Mouse (Mus musculus) MEL (cell line): ENCODE results near the gene Slc2a9. TPM values are rescaled to one million over a fixed set of nuclear protein-coding genes. Genes with fewer than 3 reads are reported as not detected.

Source experiments
- DNase-seq: peaks from one replicate; pipeline ENCODE4 v3.0.0; 2011; ENCODE audit warnings: low read depth, low spot score
- H3K27ac ChIP-seq: 2 replicates; pipeline ENCODE4 v1.5.1; 2012; ENCODE audit warnings: low read depth, mild to moderate bottlenecking, control low read depth, low read length, moderate library complexity; ENCODE audit not compliant: control insufficient read depth
- H3K27me3 ChIP-seq, 2 experiments: fragments of 150-350 bp in 1 of 2; sonication (generic) in 1 of 2; 2 replicates each; pipeline ENCODE4 v1.6.1; 2012; ENCODE audit warnings: low read length in 2 of 2, mild to moderate bottlenecking in 2 of 2, improper control_type of control experiment in 1 of 2, moderate library complexity in 1 of 2; ENCODE audit not compliant: insufficient read depth in 2 of 2, control insufficient read depth in 1 of 2
- H3K36me3 ChIP-seq, 2 experiments: 2 replicates each; pipeline ENCODE4 v1.6.1; 2012 to 2014; ENCODE audit warnings: low read length in 2 of 2, improper control_type of control experiment in 1 of 2, inconsistent platforms in 1 of 2, mild to moderate bottlenecking in 1 of 2; ENCODE audit not compliant: insufficient read depth in 2 of 2, control insufficient read depth in 1 of 2
- H3K4me1 ChIP-seq, 2 experiments: fragments of 150-350 bp in 1 of 2; sonication (generic) in 1 of 2; 2 replicates each; pipeline ENCODE4 v1.6.1; 2012; ENCODE audit warnings: low read length in 2 of 2, improper control_type of control experiment in 1 of 2, mild to moderate bottlenecking in 1 of 2; ENCODE audit not compliant: insufficient read depth in 2 of 2, control insufficient read depth in 1 of 2
- H3K4me3 ChIP-seq, 2 experiments: fragments of 150-350 bp in 1 of 2; sonication (generic) in 1 of 2; 2 replicates each; pipeline ENCODE4 v1.5.1; 2012; ENCODE audit warnings: low read depth in 2 of 2, low read length in 2 of 2, mild to moderate bottlenecking in 2 of 2, moderate library complexity in 2 of 2, control low read depth in 1 of 2, improper control_type of control experiment in 1 of 2; ENCODE audit not compliant: control insufficient read depth in 1 of 2, insufficient read depth in 1 of 2
- H3K79me2 ChIP-seq: 2 replicates; pipeline ENCODE4 v1.6.1; 2012; ENCODE audit warnings: mild to moderate bottlenecking, low read length, moderate library complexity; ENCODE audit not compliant: control insufficient read depth, poor library complexity, insufficient read depth
- H3K9ac ChIP-seq: 2 replicates; pipeline ENCODE4 v1.6.1; 2012; ENCODE audit warnings: low read depth, mild to moderate bottlenecking, control low read depth, low read length, moderate library complexity; ENCODE audit not compliant: control insufficient read depth, poor library complexity, severe bottlenecking
- H3K9me3 ChIP-seq: fragments of 150-350 bp; sonication (generic); replicated peaks from 2 replicates; pipeline ENCODE4 v1.6.1; 2012; ENCODE audit warnings: mild to moderate bottlenecking, low read length, improper control_type of control experiment, moderate library complexity; ENCODE audit not compliant: insufficient read depth
- BHLHE40 ChIP-seq: IDR thresholded peaks from 2 replicates; pipeline ENCODE4 v1.6.1; 2012; ENCODE audit warnings: low read depth, mild to moderate bottlenecking, inconsistent platforms, low read length, improper control_type of control experiment, borderline replicate concordance
- CHD1 ChIP-seq: IDR thresholded peaks from 2 replicates; pipeline ENCODE4 v1.6.1; 2012; ENCODE audit warnings: low read depth, mild to moderate bottlenecking, inconsistent platforms, low read length, improper control_type of control experiment
- CHD2 ChIP-seq: IDR thresholded peaks from 2 replicates; pipeline ENCODE4 v1.6.1; 2011; ENCODE audit warnings: low read length, improper control_type of control experiment
- CTCF ChIP-seq, 3 experiments: IDR thresholded peaks in 2 of 3; conservative IDR thresholded peaks in 1 of 3; 2 replicates each; pipeline ENCODE4 v1.5.1; 2011 to 2012; ENCODE audit warnings: low read length in 3 of 3, low read depth in 2 of 3, mild to moderate bottlenecking in 2 of 3, improper control_type of control experiment in 1 of 3, inconsistent platforms in 1 of 3, mixed read lengths in 1 of 3, moderate library complexity in 1 of 3; ENCODE audit not compliant: control insufficient read depth in 1 of 3, insufficient read depth in 1 of 3, poor library complexity in 1 of 3, severe bottlenecking in 1 of 3
- E2F4 ChIP-seq: IDR thresholded peaks from 2 replicates; pipeline ENCODE4 v1.6.1; 2011; ENCODE audit warnings: low read depth, low read length, improper control_type of control experiment, borderline replicate concordance
- EP300 ChIP-seq, 2 experiments: IDR thresholded peaks; 2 replicates each; pipeline ENCODE4 v1.6.1; 2011; ENCODE audit warnings: improper control_type of control experiment in 2 of 2, low read length in 2 of 2, low read depth in 1 of 2, mild to moderate bottlenecking in 1 of 2
- ETS1 ChIP-seq: IDR thresholded peaks from 2 replicates; pipeline ENCODE4 v1.6.1; 2012; ENCODE audit warnings: low read depth, mild to moderate bottlenecking, inconsistent platforms, low read length, improper control_type of control experiment, moderate library complexity
- GATA1 ChIP-seq: IDR thresholded peaks from 2 replicates; pipeline ENCODE4 v1.6.1; 2011; ENCODE audit warnings: low read depth, low read length, improper control_type of control experiment
- HCFC1 ChIP-seq: IDR thresholded peaks from 2 replicates; pipeline ENCODE4 v1.6.1; 2012; ENCODE audit warnings: low read depth, mild to moderate bottlenecking, inconsistent platforms, low read length, improper control_type of control experiment, moderate library complexity
- JUND ChIP-seq: IDR thresholded peaks from 2 replicates; pipeline ENCODE4 v1.6.1; 2011; ENCODE audit warnings: low read depth, mild to moderate bottlenecking, improper control_type of control experiment, low read length
- MAX ChIP-seq: IDR thresholded peaks from 2 replicates; pipeline ENCODE4 v1.6.1; 2011; ENCODE audit warnings: low read length, improper control_type of control experiment
- MAZ ChIP-seq: IDR thresholded peaks from 2 replicates; pipeline ENCODE4 v1.6.1; 2012; ENCODE audit warnings: low read depth, mild to moderate bottlenecking, inconsistent platforms, low read length, improper control_type of control experiment
- MEF2A ChIP-seq: IDR thresholded peaks from 2 replicates; pipeline ENCODE4 v1.6.1; 2014; ENCODE audit warnings: low read depth, mild to moderate bottlenecking, inconsistent platforms, low read length, improper control_type of control experiment; ENCODE audit not compliant: poor library complexity, insufficient replicate concordance, severe bottlenecking; ENCODE audit errors: extremely low read depth
- MXI1 ChIP-seq: IDR thresholded peaks from 2 replicates; pipeline ENCODE4 v1.6.1; 2011; ENCODE audit warnings: mild to moderate bottlenecking, low read depth, low read length, improper control_type of control experiment
- MYB ChIP-seq: IDR thresholded peaks from 2 replicates; pipeline ENCODE4 v1.6.1; 2011; ENCODE audit warnings: mild to moderate bottlenecking, low read depth, low read length, improper control_type of control experiment
- NRF1 ChIP-seq: IDR thresholded peaks from 2 replicates; pipeline ENCODE4 v1.6.1; 2014; ENCODE audit warnings: low read depth, mild to moderate bottlenecking, inconsistent platforms, low read length, improper control_type of control experiment, moderate library complexity; ENCODE audit not compliant: poor library complexity, insufficient read depth, severe bottlenecking
- POLR2AphosphoS2 ChIP-seq: IDR thresholded peaks from 2 replicates; pipeline ENCODE4 v1.6.1; 2011; ENCODE audit warnings: low read length, improper control_type of control experiment
- POLR2AphosphoS5 ChIP-seq: IDR thresholded peaks from 2 replicates; pipeline ENCODE4 v1.6.1; 2012; ENCODE audit warnings: low read depth, borderline replicate concordance, mild to moderate bottlenecking, inconsistent platforms, low read length, moderate library complexity, mixed read lengths
- RAD21 ChIP-seq: IDR thresholded peaks from 2 replicates; pipeline ENCODE4 v1.6.1; 2011; ENCODE audit warnings: mild to moderate bottlenecking, low read depth, low read length, improper control_type of control experiment
- SIN3A ChIP-seq: IDR thresholded peaks from 2 replicates; pipeline ENCODE4 v1.6.1; 2012; ENCODE audit warnings: low read length, improper control_type of control experiment, inconsistent platforms
- SMC3 ChIP-seq: IDR thresholded peaks from 2 replicates; pipeline ENCODE4 v1.6.1; 2011; ENCODE audit warnings: low read depth, low read length, improper control_type of control experiment
- TAL1 ChIP-seq: IDR thresholded peaks from 2 replicates; pipeline ENCODE4 v1.6.1; 2012; ENCODE audit warnings: mild to moderate bottlenecking, inconsistent platforms, low read length, moderate library complexity, mixed read lengths
- TBP ChIP-seq: IDR thresholded peaks from 2 replicates; pipeline ENCODE4 v1.8.0; 2011; ENCODE audit warnings: low read depth, low read length, improper control_type of control experiment
- TCF12 ChIP-seq: IDR thresholded peaks from 2 replicates; pipeline ENCODE4 v1.6.1; 2014; ENCODE audit warnings: low read depth, mild to moderate bottlenecking, inconsistent platforms, low read length, improper control_type of control experiment, moderate library complexity
- UBTF ChIP-seq: IDR thresholded peaks from 2 replicates; pipeline ENCODE4 v1.6.1; 2012; ENCODE audit warnings: low read depth, mild to moderate bottlenecking, inconsistent platforms, low read length, improper control_type of control experiment, moderate library complexity, borderline replicate concordance; ENCODE audit not compliant: insufficient read depth
- USF1 ChIP-seq: IDR thresholded peaks from 2 replicates; pipeline ENCODE4 v1.6.1; 2014; ENCODE audit warnings: low read depth, mild to moderate bottlenecking, inconsistent platforms, low read length, improper control_type of control experiment, moderate library complexity
- ZC3H11A ChIP-seq: IDR thresholded peaks from 2 replicates; pipeline ENCODE4 v1.6.1; 2012; ENCODE audit warnings: low read depth, mild to moderate bottlenecking, inconsistent platforms, low read length, improper control_type of control experiment
- ZKSCAN1 ChIP-seq: IDR thresholded peaks from 2 replicates; pipeline ENCODE4 v1.6.1; 2012; ENCODE audit warnings: low read depth, mild to moderate bottlenecking, inconsistent platforms, low read length, improper control_type of control experiment, moderate library complexity
- ZNF384 ChIP-seq: IDR thresholded peaks from 2 replicates; pipeline ENCODE4 v1.6.1; 2012; ENCODE audit warnings: low read depth, mild to moderate bottlenecking, inconsistent platforms, low read length, improper control_type of control experiment
- polyA plus RNA-seq, 2 experiments: library from polyadenylated mRNA; stranded (reverse) in 1 of 2; unstranded in 1 of 2; fragments of >175 nt in 1 of 2; fragments of >200 nt in 1 of 2; gene quantifications; 2 replicates each; pipeline versions ENCODE4 v1.2.1 to v1.2.4; 2012; ENCODE audit warnings: low replicate concordance in 2 of 2, low read depth in 1 of 2; ENCODE audit not compliant: insufficient read length in 2 of 2, insufficient read depth in 1 of 2, missing spikeins in 1 of 2
- total RNA-seq: library from RNA; depleted of rRNA; stranded (reverse); fragments of 300-350 nt; gene quantifications from 2 replicates; pipeline ENCODE4 v1.2.3, GENCODE M21; 2012; rRNA removed

Slc2a9 gene
- total RNA-seq (1.1 and 2.3 TPM in 2 replicates), polyA plus RNA-seq (1 to 10 TPM in 1 of 2 experiments, not detected in 1; 4.2 TPM)

DNA sequence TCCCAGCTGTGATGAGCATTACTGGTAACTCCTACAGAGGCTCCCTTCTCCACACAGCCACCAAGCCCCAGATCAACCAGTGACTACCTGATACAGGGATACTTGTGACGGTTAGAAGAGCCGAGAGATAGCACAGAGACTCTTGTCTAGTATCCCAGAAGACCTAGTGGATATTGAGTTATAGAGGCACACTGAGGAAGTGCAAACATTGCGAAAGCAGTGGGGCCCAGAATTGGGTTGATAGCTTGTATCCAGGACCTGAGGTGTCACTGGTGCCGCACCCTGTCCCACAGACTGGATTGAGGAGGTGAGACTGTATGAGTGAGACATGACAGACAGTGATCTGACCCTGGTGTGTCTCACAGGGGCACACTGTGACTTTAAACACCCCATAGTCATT, at the start of gene Slc2a9:
Gene Slc2a9, minus strand, starts transcription at position 152 of the 400 bp plus-strand sequence.
- Histone ChIP-seq H3K9ac (no peak within 1 kb of the TSS), H3K4me1 (peaks cover 10 to 31% of the 10 kb centered on the region in 2 experiments), H3K27ac (no peak within 1 kb of the TSS)

DNA sequence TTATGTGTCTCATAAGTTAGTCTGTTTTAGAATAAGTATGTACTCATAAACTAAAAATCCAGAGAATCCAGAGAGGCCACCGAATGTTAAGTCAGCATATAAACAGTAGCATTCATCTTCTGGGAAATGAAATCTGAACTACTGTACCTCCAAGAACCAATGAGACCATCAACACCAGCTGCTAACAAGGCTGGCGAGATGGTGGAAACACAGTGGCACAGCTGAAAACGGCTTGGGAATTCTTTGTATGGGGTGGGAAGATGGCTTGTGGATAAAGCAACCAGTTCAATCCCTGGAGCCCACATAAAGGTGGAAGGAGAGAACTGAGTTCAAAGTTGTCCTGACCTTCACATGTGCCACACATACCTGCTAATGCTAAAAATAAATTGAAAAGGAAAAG, 49.7 kb upstream of the Slc2a9 start:
- no peak overlapping the region for H3K27ac ChIP-seq
- TF ChIP-seq ZNF384 (no peak), SIN3A (no peak), MAX (no peak), MXI1 (no peak), CHD2 (no peak), E2F4 (no peak), POLR2AphosphoS2 (no peak), USF1 (no peak), UBTF (no peak), NRF1 (no peak), RAD21 (no peak), TCF12 (no peak), MEF2A (no peak), TBP (no peak), ZKSCAN1 (no peak), TAL1 (no peak), POLR2AphosphoS5 (no peak), JUND (no peak), CHD1 (no peak), GATA1 (no peak)
- H3K4me3 ChIP-seq = no peak overlapping the region
- H3K36me3 ChIP-seq = peaks cover 0 to 35% of the 10 kb centered on the region in 2 experiments; a peak in 2 of 4 replicates
- H3K9ac ChIP-seq = no peak overlapping the region
- peaks cover 23% of the 10 kb centered on the region for H3K79me2 ChIP-seq
- H3K27me3 ChIP-seq = no peaks in the 10 kb centered on the region
- DNase-seq = no peak
- peaks cover 0 to 7% of the 10 kb centered on the region in 2 experiments; a peak in 2 of 4 replicates for H3K4me1 ChIP-seq
- H3K9me3 ChIP-seq = no peaks in the 10 kb centered on the region

More for the DNA sequence above, at the start of gene Slc2a9:
- no peaks in the 10 kb centered on the region; the same call in 1 of the 2 replicates for H3K79me2 ChIP-seq
- peaks cover 0 to 22% of the 10 kb centered on the region in 2 experiments; a peak in 2 of 4 replicates for H3K36me3 ChIP-seq
- no peak; the same call in 1 of the 2 replicates for TF ChIP-seq MYB
- no peak for TF ChIP-seq ETS1
- no peak for TF ChIP-seq JUND
- no peak for TF ChIP-seq USF1
- no peak for TF ChIP-seq UBTF
- 0 out of 2 replicates have a peak, but pooled peaks have one; percentile 1 for TF ChIP-seq TCF12
- peak; percentile 43 to 57 for TF ChIP-seq EP300 (IDR thresholded peaks at IDR 0.05; ENCODE audit: low read depth in 1 of 2, low read length in 2 of 2)
- TF ChIP-seq CTCF (IDR thresholded peaks at IDR 0.05 in 2 of 3, conservative IDR thresholded peaks at IDR 0.05 in 1 of 3; ENCODE audit: control insufficient read depth in 1 of 3, insufficient read depth in 1 of 3, low read depth in 2 of 3, low read length in 3 of 3, poor library complexity in 1 of 3, severe bottlenecking in 1 of 3) = no peak
- no peak for TF ChIP-seq ZC3H11A
- no peak for TF ChIP-seq HCFC1
- no peak for TF ChIP-seq GATA1
- no peak for TF ChIP-seq BHLHE40
- TF ChIP-seq NRF1 = no peak
- no peak for TF ChIP-seq MAZ
- no peak for TF ChIP-seq SMC3
- TF ChIP-seq POLR2AphosphoS5 = no peak
- TF ChIP-seq TBP = no peak
- H3K9me3 ChIP-seq = no peaks in the 10 kb centered on the region
- no peaks in the 10 kb centered on the region for H3K27me3 ChIP-seq
- no peak within 1 kb of the TSS for H3K4me3 ChIP-seq
- peak; percentile 52 for DNase-seq
